Mouse (Mus musculus): Measurements from ENCODE around the gene Sdcbp2.

DNA sequence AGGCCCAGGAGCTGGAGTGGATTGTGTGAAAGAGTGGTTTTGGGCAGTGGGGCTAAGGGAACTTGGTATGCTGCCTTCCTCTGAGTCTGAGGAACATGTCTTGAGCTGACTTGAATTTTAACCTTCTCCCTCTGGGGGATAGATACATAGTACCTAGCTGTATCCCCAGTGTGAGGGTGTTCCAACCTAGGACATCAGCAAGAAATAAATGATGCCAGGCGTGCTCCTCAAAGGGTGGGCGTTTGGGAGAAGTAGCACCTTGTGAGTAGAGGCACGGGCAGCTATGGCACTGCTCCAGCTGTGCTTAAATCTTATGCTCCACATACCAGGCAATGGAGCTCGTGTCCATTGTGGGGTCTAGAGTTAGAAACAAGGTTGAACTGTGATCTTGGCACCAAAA, 25.9 kb upstream of the Sdcbp2 start:
- TF ChIP-seq GATA1 (IDR thresholded peaks at IDR 0.05; ENCODE audit: borderline replicate concordance, low read length) (no peak), FLI1 (IDR thresholded peaks at IDR 0.05; ENCODE audit: low read length) (no peak)
